Mouse (Mus musculus): ENCODE data around the gene Hlcs.

Gene Hlcs

GRCm38 (mm10) chr16:94094251-94095108 lies 218.9 kb downstream of the Hlcs start:
- DNase-seq (ENCODE audit: low spot score in 2 of 2): no peak

- no peak for DNase-seq (ENCODE audit: low spot score in 2 of 2)
Measured at GRCm38 (mm10) chr16:94093151-94093863, 220.1 kb downstream of the Hlcs start.

DNA sequence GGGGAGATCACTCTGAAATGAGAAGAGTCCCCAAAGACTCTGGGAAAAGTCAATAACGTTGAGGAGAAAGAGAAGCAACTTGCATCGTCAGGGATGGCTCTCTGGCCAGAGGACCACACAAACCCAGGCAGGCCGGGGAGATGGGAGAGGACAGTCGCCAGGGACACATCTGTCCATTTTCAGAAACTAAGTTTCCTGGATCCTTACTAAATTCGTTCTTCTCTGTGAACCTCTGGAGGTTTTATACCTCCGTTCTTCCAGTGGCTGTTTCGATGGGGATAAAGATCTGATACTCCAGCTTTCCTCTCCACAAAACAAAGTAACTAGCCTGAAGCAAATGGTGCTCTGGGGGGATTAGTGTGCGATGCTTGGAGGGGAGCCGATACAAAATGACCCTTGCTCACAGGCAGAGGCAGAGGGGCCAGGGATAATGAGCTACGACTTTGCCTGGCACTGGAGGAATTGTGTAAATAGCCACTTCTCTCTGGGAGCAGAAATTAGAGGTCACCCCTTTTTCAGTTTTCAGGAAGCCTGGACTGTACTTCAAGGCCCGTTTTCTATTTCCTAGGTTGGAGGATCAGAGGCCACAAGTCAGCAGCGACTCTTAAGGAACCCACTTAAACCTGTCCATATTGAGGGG lies 220.7 kb downstream of the Hlcs start:
- no peak for DNase-seq (ENCODE audit: low spot score in 2 of 2)

- DNase-seq (ENCODE audit: low spot score in 2 of 2): no peak
Measured at GRCm38 (mm10) chr16:94088819-94089692, 224.3 kb downstream of the Hlcs start.

DNA sequence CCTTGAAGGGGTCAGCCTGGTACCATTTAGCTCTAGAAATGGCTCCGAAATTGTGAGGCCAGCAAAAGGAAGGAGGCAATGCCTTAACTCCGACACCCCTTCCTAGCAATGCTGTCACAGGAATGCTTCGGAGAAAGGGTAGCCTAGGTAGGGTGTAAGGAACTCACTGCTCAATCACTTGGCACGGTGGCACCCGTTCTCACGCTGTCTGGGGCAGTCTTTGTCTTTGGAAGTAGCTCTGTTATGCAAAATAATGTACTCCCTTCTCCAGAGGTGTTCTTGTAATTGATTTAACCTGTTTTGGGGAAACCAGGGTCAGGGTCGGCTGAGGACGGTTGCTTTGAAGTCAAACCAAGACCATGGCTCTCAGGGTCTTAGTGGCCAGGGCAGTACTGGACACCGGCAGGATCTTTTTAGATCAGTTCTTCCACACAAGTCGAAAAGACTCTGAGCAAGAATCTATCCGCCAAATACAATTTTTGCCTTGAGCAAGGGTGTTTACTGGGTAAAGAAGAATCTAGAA lies 225.1 kb downstream of the Hlcs start:
- no peak for DNase-seq (ENCODE audit: low spot score in 2 of 2)

DNA sequence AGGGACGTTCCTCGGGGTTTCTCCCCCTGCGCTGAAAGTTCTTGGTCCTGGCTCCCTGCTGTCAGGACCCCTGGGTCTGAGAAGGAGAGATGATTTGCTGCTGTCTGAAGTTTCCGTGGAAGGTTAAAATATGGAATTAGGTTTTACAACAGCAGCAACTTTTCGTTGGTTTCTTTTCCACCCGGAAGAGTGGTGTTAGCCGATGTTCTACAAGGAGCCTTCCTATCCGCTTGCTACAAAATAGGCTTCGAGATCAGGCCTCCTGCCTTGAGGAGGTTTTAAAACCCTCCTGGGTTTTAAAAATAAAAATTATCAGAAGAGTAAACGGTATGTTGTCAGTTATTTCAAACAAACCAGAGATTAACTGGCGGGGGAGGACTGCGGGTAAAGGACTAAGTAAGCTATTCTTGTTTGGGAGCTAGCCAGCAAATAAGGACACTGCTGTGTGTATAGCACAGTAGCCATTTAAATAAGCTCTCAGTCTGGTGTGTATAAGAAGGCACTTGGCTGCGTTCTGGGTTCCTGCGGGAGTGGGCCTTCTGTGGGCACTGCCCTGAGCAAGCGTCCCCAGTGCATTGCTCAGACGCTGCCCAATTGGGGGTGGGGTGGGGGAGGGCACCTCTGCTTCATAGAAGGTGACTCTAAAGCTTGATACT lies 225.7 kb downstream of the Hlcs start:
- DNase-seq (ENCODE audit: low spot score in 2 of 2): no peak

GRCm38 (mm10) chr16:94086701-94087569 lies 226.4 kb downstream of the Hlcs start:
- no peak for DNase-seq (ENCODE audit: low spot score in 2 of 2)

GRCm38 (mm10) chr16:94085603-94086285 lies 227.6 kb downstream of the Hlcs start:
- no peak for DNase-seq (ENCODE audit: low spot score in 2 of 2)

DNA sequence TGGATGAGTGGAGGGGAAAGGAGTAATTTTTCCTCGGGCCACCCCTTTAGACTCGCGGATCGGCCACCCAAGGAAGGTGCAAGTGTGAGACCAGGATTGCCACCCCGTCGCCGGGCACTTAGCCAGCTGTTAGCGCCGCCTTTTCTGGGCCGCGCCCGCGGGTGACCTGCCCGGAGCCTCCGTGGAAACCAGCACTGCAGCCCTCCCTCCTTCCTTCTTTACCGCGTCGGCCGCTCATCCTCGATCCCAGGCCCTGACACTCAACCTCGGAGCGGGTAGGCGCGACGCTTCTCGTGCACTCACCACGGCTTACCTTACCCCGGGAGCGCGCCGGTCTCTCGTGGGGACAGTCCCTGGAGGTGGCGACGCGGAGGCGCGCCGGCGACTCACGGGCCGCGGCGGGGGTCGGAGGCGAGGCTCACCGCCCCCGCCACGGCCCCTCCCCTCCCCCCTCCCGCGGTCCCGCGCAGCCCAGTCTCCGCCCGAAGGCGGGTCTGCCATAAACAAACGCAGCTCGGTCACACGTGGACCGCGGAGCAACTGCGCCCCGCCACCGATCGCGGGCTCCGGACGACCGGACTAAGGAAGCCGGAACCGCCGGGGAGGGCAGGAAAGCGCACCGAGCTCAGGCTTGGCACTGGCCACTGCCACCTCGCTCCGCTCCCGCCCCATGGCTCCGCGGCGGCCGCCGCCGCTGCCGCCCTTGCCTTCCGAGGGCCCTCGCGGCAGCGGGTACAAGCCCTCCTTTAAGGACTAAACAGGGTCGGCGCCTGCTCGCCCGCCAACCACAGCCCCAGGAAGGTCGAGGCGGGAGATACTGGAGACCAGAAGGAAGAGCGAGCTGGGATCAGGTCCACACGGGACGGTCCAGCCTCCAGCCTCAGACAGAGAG lies 228.4 kb downstream of the Hlcs start, which contains the start of gene Sim2:
Gene Sim2 (plus strand): TSS at position 221 of the 892 bp plus-strand sequence.
- DNase-seq (ENCODE audit: low spot score in 2 of 2): no peak

- no peak for DNase-seq (ENCODE audit: low spot score in 2 of 2)
Measured at GRCm38 (mm10) chr16:94083848-94084525, 229.4 kb downstream of the Hlcs start.

DNA sequence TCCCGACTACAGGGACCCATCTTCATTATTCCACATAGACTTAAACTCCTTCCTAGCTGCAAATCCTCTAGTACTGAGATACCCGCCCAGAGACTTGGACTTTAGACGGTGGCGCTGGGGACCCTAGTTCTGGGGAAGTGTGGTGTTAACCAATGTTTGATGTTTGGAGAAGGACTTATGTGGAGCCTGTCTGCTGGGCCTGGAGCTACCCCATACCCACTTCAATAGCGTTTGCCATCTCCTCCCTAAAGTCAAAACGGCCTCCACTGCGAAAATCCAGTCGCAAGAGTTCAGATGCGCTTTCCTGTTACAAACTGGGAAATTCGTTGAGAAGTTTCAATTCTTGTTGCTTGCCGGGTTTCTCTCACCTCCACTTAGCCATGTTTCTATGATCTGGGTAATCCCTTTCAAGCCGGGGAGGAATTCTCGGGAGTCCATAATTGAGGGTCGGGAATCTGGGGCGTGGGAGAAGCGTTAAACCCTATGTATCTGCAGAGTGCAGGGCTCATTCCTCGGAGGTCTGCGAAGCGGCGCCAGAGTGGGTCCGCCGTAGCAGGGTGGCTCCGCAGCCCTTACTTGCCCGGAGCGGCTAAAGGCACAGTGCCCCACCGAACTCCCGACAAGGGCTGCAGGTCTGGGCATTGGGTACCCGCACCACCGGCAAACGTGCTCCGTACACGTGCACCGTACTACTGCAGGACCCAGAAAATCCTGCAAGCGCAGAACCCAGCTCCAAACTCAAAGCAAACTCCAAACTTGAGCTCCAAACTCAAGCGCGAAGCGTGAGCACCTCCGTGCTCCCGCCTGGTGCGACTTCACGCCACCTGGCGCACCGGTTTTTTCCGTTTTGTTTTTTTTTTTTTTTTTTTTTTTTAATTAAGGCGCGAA lies 230.2 kb downstream of the Hlcs start:
- DNase-seq (ENCODE audit: low spot score in 2 of 2): no peak

- no peak for DNase-seq (ENCODE audit: low spot score in 2 of 2)
Measured at GRCm38 (mm10) chr16:94081996-94082708, 231.2 kb downstream of the Hlcs start.

GRCm38 (mm10) chr16:94081596-94081995 lies 231.8 kb downstream of the Hlcs start:
- DNase-seq (ENCODE audit: low spot score in 2 of 2): no peak

DNA sequence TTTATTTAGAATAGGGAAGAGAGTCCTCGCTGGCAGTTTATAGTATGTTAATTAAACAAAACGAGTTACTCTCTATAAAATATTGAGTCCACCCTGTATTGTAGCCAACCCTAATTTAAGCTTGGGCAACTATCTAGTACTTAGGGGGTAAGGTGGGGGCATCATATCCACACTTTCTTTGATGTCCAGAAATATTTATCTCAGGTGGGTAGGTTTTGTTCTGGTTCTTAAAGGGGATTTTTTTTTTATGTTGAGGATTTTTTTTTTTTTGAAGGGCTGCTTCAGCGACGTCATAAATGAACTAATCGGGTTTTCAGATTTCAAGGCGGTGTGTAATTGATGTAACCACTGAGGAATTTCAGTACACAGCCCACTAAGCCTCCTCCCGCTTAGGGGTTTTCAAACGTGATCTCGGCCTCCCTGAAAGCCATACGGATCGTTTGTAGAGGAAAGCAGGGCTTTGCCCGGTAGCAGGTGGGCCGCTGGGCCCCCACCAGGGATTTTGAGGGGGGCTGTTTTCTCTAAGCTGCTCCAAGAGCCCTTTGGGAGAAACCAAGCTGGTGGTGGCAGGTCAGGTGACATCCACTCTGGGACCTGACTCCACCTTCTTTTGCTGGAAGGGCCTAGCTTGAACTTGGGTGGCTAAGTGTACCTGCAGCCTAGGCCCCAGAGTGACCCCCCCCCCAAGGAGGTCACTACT lies 233.4 kb downstream of the Hlcs start:
- DNase-seq (ENCODE audit: low spot score in 2 of 2): no peak
